1 mouse cellular context compared by ENCODE assay signal in genomic region chr9:109124164-109124563, GRCm38 (mm10).
TF ChIP-seq lines count a peak whose summit lies in the region.

No protein-coding gene starts in this region.

TF ChIP-seq in MEL, 35 proteins besides CTCF, POLR2A, EP300 and RAD21 (continued from another document):
- no peak for TF ChIP-seq CHD2 (IDR thresholded peaks at IDR 0.05; ENCODE audit: low read length)
- no peak for TF ChIP-seq E2F4 (IDR thresholded peaks at IDR 0.05; ENCODE audit: borderline replicate concordance, low read depth, low read length)
- TF ChIP-seq POLR2AphosphoS2 (IDR thresholded peaks at IDR 0.05; ENCODE audit: low read length): no peak
- no peak for TF ChIP-seq GATA1 (IDR thresholded peaks at IDR 0.05; ENCODE audit: low read depth, low read length)
TF ChIP-seq in MEL: peak in this region for 0.
